Mouse (Mus musculus) CH12.LX (cell line): Measurements from ENCODE around the gene Krt16. TPM values are rescaled to one million over a fixed set of nuclear protein-coding genes. Genes with fewer than 3 reads are reported as not detected.
A peak's percentile ranks its signal among the peaks of the same experiment; 100 is the strongest.

Source experiments
- DNase-seq: peaks from one replicate; pipeline ENCODE4 v3.0.0-alpha.2; 2013; ENCODE audit errors: extremely low read depth
- H3K27ac ChIP-seq: 2 replicates; pipeline ENCODE4 v1.5.1; 2012; ENCODE audit warnings: low read depth, mild to moderate bottlenecking, control low read depth, moderate library complexity; ENCODE audit not compliant: insufficient read depth
- H3K27me3 ChIP-seq: replicated peaks from 2 replicates; pipeline ENCODE3; 2012; ENCODE audit warnings: inconsistent platforms
- H3K36me3 ChIP-seq, 2 experiments: replicated peaks in 1 of 2; 2 replicates each; pipeline versions ENCODE3 to v1.6.1; 2012; ENCODE audit warnings: inconsistent platforms in 1 of 2, low read length in 1 of 2, mild to moderate bottlenecking in 1 of 2, mixed read lengths in 1 of 2, moderate library complexity in 1 of 2; ENCODE audit not compliant: control insufficient read depth in 1 of 2, insufficient read depth in 1 of 2
- H3K4me1 ChIP-seq, 2 experiments: 2 replicates each; pipeline ENCODE4 v1.6.1; 2012; ENCODE audit warnings: inconsistent platforms in 1 of 2, moderate library complexity in 1 of 2; ENCODE audit not compliant: insufficient read depth in 2 of 2, control insufficient read depth in 1 of 2
- H3K4me2 ChIP-seq: 2 replicates; pipeline ENCODE4 v1.6.1; 2012; ENCODE audit warnings: low read depth, mild to moderate bottlenecking, control low read depth; ENCODE audit not compliant: poor library complexity, insufficient read depth, severe bottlenecking
- H3K4me3 ChIP-seq, 3 experiments: fragments of 150-350 bp in 1 of 3; sonication (generic) in 1 of 3; replicated peaks in 1 of 3; 2 replicates each; pipeline versions ENCODE3 to v1.5.1; 2011 to 2012; ENCODE audit warnings: low read depth in 2 of 3, low read length in 2 of 3, mild to moderate bottlenecking in 2 of 3, moderate library complexity in 2 of 3, control low read depth in 1 of 3, improper control_type of control experiment in 1 of 3, inconsistent platforms in 1 of 3, mixed read lengths in 1 of 3; ENCODE audit not compliant: poor library complexity in 1 of 3
- H3K79me2 ChIP-seq: replicated peaks from 2 replicates; pipeline ENCODE4 v1.6.1; 2012; ENCODE audit warnings: mild to moderate bottlenecking, moderate library complexity; ENCODE audit not compliant: control insufficient read depth, poor library complexity, insufficient read depth, severe bottlenecking; ENCODE audit errors: extremely low read depth
- H3K9ac ChIP-seq: 2 replicates; pipeline ENCODE4 v1.6.1; 2012; ENCODE audit warnings: low read depth, mild to moderate bottlenecking, control low read depth, moderate library complexity; ENCODE audit not compliant: insufficient read depth
- H3K9me3 ChIP-seq: replicated peaks from 2 replicates; pipeline ENCODE3; 2012; ENCODE audit warnings: low read length, inconsistent platforms, mixed read lengths
- BHLHE40 ChIP-seq: IDR thresholded peaks from 2 replicates; pipeline ENCODE4 v1.6.1; 2011; ENCODE audit warnings: mild to moderate bottlenecking, low read depth, low read length, improper control_type of control experiment
- CTCF ChIP-seq, 2 experiments: IDR thresholded peaks in 1 of 2; conservative IDR thresholded peaks in 1 of 2; 2 replicates each; pipeline ENCODE4 v1.5.1; 2011 to 2012; ENCODE audit warnings: low read depth in 2 of 2, low read length in 2 of 2, improper control_type of control experiment in 1 of 2, inconsistent platforms in 1 of 2, mild to moderate bottlenecking in 1 of 2, moderate library complexity in 1 of 2
- ELF1 ChIP-seq: IDR thresholded peaks from 2 replicates; pipeline ENCODE4 v1.6.1; 2014; ENCODE audit warnings: low read depth, mild to moderate bottlenecking, inconsistent platforms, low read length, improper control_type of control experiment
- GABPA ChIP-seq: IDR thresholded peaks from 2 replicates; pipeline ENCODE4 v1.6.1; 2012; ENCODE audit warnings: low read depth, low read length, improper control_type of control experiment, inconsistent platforms; ENCODE audit not compliant: insufficient replicate concordance
- IRF4 ChIP-seq: IDR thresholded peaks from 2 replicates; pipeline ENCODE4 v1.6.1; 2014; ENCODE audit warnings: low read depth, mild to moderate bottlenecking, inconsistent platforms, low read length, improper control_type of control experiment
- KAT2A ChIP-seq: IDR thresholded peaks from 2 replicates; pipeline ENCODE4 v1.6.1; 2012; ENCODE audit warnings: low read length, improper control_type of control experiment, inconsistent platforms; ENCODE audit not compliant: insufficient replicate concordance
- MAZ ChIP-seq: IDR thresholded peaks from 2 replicates; pipeline ENCODE4 v1.6.1; 2012; ENCODE audit warnings: low read depth, mild to moderate bottlenecking, inconsistent platforms, low read length, improper control_type of control experiment, moderate library complexity
- MEF2A ChIP-seq: IDR thresholded peaks from 2 replicates; pipeline ENCODE4 v1.6.1; 2014; ENCODE audit warnings: low read depth, mild to moderate bottlenecking, inconsistent platforms, low read length, improper control_type of control experiment, borderline replicate concordance
- MYC ChIP-seq: IDR thresholded peaks from 2 replicates; pipeline ENCODE4 v1.6.1; 2011; ENCODE audit warnings: low read depth, mild to moderate bottlenecking, improper control_type of control experiment, low read length
- NELFE ChIP-seq: IDR thresholded peaks from 2 replicates; pipeline ENCODE4 v1.6.1; 2011; ENCODE audit warnings: low read depth, low read length, improper control_type of control experiment
- NRF1 ChIP-seq: IDR thresholded peaks from 2 replicates; pipeline ENCODE4 v1.6.1; 2014; ENCODE audit warnings: low read depth, mild to moderate bottlenecking, inconsistent platforms, low read length, improper control_type of control experiment, moderate library complexity
- POLR2AphosphoS2 ChIP-seq: IDR thresholded peaks from 2 replicates; pipeline ENCODE4 v1.6.1; 2011; ENCODE audit warnings: low read depth, low read length, improper control_type of control experiment
- RCOR1 ChIP-seq: conservative IDR thresholded peaks from 2 replicates; pipeline ENCODE4 v1.6.1; 2012; ENCODE audit warnings: low read depth, mild to moderate bottlenecking, inconsistent platforms, low read length, improper control_type of control experiment
- SMC3 ChIP-seq: IDR thresholded peaks from 2 replicates; pipeline ENCODE4 v1.6.1; 2011; ENCODE audit warnings: low read depth, low read length, improper control_type of control experiment
- UBTF ChIP-seq: IDR thresholded peaks from 2 replicates; pipeline ENCODE4 v1.6.1; 2012; ENCODE audit warnings: low read depth, mild to moderate bottlenecking, inconsistent platforms, low read length, improper control_type of control experiment, moderate library complexity
- USF1 ChIP-seq: IDR thresholded peaks from 2 replicates; pipeline ENCODE4 v1.6.1; 2014; ENCODE audit warnings: low read depth, mild to moderate bottlenecking, inconsistent platforms, low read length, improper control_type of control experiment
- USF2 ChIP-seq: conservative IDR thresholded peaks from 2 replicates; pipeline ENCODE4 v1.6.1; 2011; ENCODE audit warnings: low read depth, low read length, improper control_type of control experiment
- dilution Hi-C: fragments of 300-500 bp; cut with MboI; formaldehyde crosslinking; loops from 2 replicates; pipeline ENCODE4 v1.14.3; 2020; ENCODE audit warnings: low sequenced_read_pairs; ENCODE audit not compliant: extremely low pct_unique_long_range_greater_than_20kb, extremely low pct_ligation_motif_present
- in situ Hi-C: fragments of 300-500 bp; cut with MboI; formaldehyde crosslinking; loops from 3 replicates; pipeline ENCODE4 v1.14.3; 2019; ENCODE audit warnings: low sequenced_read_pairs, low pct_ligation_motif_present, low pct_unique_long_range_greater_than_20kb, mixed read lengths
- polyA plus RNA-seq: library from polyadenylated mRNA; unstranded; fragments of >175 nt; gene quantifications from 2 replicates; pipeline ENCODE4 v1.2.1, GENCODE M21; 2012; ENCODE audit warnings: low read depth; ENCODE audit not compliant: insufficient read length
- total RNA-seq, 2 experiments: library from RNA; depleted of rRNA; stranded (reverse); fragments of 300-350 nt in 1 of 2; fragments of >200 nt in 1 of 2; gene quantifications; 2 replicates each; pipeline ENCODE4 v1.2.3; 2012 to 2014

Krt16 gene
- total and polyA plus RNA-seq, 3 experiments: 0.08 TPM; not detected in 2

GRCm38 (mm10) chr11:100255514-100255913 lies 6.8 kb upstream of the Krt16 start:
- in situ Hi-C loops (no loop called here), dilution Hi-C loops (no loop called here)
- Histone ChIP-seq H3K27me3 (peaks cover 97% of the 10 kb centered on the region), H3K36me3 (no peaks in the 10 kb centered on the region), H3K4me2 (no peak overlapping the region), H3K79me2 (no peaks in the 10 kb centered on the region), H3K4me1 (peaks cover 10 to 24% of the 10 kb centered on the region in 2 experiments), H3K9ac (no peak overlapping the region), H3K9me3 (no peaks in the 10 kb centered on the region), H3K4me3 (no peak overlapping the region), H3K27ac (no peak overlapping the region)
- no peak for TF ChIP-seq ELF1
- TF ChIP-seq MYC: no peak
- peak; percentile 59 for TF ChIP-seq BHLHE40
- no peak for TF ChIP-seq NELFE
- TF ChIP-seq KAT2A: no peak
- TF ChIP-seq RCOR1: no peak
- no peak for TF ChIP-seq SMC3
- no peak for TF ChIP-seq USF2
- DNase-seq: peak; percentile 12

- Histone ChIP-seq H3K4me3 (no peak overlapping the region), H3K27me3 (peaks cover 97% of the 10 kb centered on the region), H3K9ac (no peak overlapping the region), H3K4me2 (no peak overlapping the region), H3K79me2 (no peaks in the 10 kb centered on the region), H3K4me1 (peaks cover 10 to 24% of the 10 kb centered on the region in 2 experiments), H3K36me3 (no peaks in the 10 kb centered on the region), H3K9me3 (no peaks in the 10 kb centered on the region), H3K27ac (no peak overlapping the region)
- no peak for DNase-seq
- dilution Hi-C loops: no loop called here
- in situ Hi-C loops: no loop called here
- no peak for TF ChIP-seq CTCF (conservative IDR thresholded peaks at IDR 0.05 in 1 of 2, IDR thresholded peaks at IDR 0.05 in 1 of 2; ENCODE audit: low read depth in 2 of 2, low read length in 2 of 2)
- TF ChIP-seq USF1: no peak
- TF ChIP-seq RCOR1: no peak
- no peak for TF ChIP-seq IRF4
- no peak for TF ChIP-seq POLR2AphosphoS2
- TF ChIP-seq MAZ: no peak
- TF ChIP-seq MEF2A: no peak
- no peak for TF ChIP-seq UBTF
- no peak for TF ChIP-seq GABPA
- no peak for TF ChIP-seq NRF1
- no peak for TF ChIP-seq MYC
Measured at GRCm38 (mm10) chr11:100254360-100255090, 5.8 kb upstream of the Krt16 start.
